Mouse (Mus musculus): ENCODE data around the gene Opn4.
A peak's percentile ranks its signal among the peaks of the same experiment; 100 is the strongest.

Gene Opn4

DNA sequence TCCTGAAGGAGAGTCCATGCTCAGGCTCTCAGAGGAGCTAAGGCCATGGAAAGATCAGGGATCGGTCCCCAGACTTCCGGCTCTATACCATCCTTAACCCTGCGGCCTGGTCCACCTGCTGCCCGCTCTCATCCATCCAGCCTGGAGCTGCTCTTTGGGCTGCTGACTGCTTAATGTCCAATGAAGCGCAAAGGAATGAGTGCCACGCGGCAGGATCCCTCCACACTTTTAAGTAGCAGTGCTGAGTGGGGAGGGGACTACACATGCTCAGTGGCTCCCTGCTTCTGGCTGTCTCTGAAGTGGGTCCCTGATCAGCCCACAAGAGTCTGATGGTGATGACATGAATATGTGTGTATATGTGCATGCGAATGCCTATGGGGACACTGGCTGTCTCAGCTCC, at the start of gene Opn4:
Gene Opn4 (minus strand): TSS at position 202 of the 400 bp plus-strand sequence.
- no peak for DNase-seq (ENCODE audit: low read depth, low spot score)

DNA sequence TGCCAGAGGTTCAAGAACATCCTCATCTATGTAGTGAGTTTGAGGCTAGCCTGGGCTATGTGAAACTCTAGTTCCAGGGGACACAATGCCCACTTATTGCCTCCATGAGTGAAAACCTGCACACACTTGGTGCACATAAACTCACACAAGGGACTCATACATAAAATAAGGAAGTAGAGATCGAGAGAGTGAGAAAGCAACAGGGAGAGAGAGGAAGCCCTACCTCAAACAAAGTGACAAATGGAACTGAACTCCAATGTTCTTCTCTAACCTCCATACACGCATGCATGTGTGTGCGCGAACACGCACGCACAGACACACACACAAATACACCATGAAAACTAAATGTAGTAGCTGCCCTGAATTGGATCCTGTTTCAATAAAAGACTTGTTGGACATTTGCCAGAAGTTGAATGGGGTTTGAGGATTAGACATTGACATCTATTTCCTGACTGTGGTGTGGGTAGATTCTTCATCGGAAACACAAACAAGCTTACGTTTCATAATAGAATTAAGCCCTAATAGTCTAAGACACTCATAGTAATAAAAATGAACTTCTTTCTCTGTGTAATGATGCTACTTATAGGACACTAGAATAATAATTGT, 48.0 kb upstream of the Opn4 start:
- no peak for DNase-seq (ENCODE audit: low read depth, low spot score)

DNA sequence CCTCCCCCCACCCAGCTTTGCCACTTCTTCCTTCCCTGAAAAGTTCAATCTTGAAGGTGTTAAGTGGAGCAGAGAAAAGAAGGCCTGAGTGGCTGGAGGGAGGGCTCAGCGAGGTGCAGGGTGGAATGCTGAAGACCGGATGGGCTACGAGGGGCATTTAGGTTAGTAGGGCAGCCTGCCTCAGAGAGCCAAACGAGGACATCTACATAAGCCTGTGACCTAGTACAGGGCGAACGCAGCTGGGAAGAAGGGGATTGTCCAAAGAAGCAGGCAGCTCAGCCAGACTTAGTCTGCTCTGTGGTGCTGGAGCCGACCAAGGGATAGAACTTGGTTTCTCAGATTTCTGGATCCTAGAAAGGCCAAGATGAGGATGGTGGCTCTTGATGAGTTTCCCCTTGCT, 44.2 kb upstream of the Opn4 start:
- no peak for DNase-seq (ENCODE audit: low read depth, low spot score)

DNA sequence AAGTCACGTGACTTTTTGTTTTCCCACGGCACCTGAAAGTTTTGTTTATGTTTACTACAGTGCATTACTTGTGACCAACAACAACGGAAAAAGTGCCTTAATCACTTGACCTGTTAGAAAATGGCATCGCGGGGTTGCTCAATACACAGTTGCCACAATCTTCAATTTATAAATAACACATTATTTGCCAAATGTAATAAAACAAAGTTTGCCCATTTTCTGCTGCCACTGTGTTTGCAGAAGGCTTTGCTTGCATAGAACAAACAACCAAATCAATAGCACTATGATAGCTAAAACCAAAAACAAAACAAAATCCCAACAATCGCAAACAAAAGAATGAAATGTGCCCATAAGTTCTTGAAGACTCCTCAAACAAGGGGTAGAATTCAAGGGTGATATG, 35.8 kb upstream of the Opn4 start:
- DNase-seq (ENCODE audit: low read depth, low spot score): no peak

DNA sequence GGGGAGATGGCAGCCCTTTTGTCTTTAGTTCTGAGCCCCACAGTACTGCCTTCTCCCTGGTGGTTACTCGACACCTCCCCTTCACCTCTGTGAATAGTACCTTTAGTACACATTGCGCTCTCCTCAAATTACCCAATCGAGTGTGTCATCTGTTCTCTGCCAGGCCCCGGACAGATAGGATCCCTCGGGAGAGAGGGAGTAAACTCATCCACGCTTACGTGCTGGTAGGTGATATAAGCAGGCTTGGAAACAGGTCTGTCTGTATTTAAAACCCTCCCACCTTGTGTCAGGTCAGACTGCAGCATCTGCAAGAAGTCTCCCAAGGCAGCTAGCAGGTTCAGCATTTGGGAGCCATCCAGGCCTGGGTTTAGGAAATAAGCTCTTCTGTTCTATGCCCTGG, 35.2 kb upstream of the Opn4 start:
- DNase-seq (ENCODE audit: low read depth, low spot score): no peak

DNA sequence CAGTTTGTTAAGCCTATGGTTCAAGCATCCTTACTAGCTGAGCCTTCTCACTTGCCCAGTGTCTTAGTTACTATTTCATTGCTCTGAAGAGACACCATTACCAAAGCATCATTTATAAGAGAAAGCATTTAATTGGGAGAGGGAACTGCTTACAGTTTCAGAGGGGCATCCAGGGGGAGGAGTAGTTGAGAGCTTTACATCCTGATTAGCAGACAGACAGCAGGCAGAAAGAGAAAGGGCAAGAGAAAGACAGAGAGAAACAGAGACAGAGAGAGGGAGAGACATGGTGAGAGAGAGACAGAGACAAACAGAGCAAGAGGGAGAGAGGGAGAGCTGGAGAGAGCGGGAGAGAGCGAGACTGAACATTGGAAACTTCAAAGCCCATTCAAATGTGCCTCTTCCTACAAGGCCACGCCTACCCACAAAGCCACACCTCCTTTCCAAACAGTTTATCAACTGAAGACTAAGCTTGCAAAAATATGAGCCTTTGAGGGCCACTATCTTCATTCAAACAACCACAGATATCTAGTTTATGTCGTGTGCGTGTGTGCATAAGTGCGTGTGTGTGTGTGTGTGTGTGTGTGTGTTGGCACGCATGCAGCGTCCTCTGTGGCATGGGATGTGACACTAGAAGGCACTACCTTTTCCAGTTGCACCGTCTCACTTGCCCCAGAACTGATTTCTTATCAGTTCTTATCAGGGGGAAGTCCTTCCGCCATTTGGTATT, 32.9 kb upstream of the Opn4 start:
- DNase-seq (ENCODE audit: low read depth, low spot score): no peak

DNA sequence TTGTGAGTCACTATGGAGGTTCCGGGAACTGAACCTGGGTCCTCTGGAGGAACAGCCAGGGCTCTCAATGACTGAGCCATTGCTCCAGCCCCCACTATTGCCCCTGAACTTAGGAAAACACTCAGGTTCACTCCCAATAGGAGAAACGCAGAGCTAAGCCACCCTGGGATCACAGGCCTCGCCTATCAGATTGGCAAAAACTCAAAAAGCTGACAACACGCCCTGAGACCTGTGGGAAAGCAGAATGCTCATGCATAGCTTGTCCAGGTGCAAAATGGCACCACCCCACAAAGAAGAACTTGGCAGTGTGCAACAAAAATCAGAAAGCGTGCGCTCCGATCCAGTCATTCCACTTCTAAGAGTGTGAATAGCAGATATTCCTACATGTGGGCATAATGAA, 26.9 kb upstream of the Opn4 start:
- DNase-seq (ENCODE audit: low read depth, low spot score): no peak

DNA sequence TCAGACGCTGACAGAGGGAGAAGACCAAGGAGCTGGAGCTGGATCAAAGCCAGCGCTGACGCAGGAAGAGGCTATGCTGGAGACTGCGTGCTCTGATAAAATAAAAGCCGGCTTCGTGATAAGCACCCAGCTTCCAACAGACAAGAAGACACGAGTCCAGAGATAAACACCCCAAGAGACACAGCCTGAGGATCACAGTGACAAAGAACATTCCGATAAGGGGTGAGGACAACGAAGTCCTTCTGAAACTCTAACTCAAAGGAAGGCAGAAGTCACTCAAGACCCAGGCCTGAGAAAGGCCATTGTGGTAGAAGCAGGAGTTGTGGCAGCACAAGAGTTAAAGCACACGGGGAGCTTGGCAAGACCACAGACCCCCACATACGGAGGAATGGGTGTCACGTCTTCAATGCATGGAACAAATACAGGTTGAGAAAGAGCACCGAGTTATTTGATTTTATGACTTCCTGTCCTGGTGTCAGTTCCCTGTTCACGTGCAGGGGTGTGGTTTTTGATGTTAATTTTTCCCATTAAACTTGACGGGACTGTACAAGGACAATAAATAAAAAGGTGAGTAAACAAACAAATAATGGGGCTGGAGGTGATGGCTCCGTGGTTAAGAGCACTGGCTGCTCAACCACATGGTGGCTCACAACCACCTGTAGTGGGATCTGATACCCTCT, 23.7 kb upstream of the Opn4 start:
- DNase-seq (ENCODE audit: low read depth, low spot score): no peak

DNA sequence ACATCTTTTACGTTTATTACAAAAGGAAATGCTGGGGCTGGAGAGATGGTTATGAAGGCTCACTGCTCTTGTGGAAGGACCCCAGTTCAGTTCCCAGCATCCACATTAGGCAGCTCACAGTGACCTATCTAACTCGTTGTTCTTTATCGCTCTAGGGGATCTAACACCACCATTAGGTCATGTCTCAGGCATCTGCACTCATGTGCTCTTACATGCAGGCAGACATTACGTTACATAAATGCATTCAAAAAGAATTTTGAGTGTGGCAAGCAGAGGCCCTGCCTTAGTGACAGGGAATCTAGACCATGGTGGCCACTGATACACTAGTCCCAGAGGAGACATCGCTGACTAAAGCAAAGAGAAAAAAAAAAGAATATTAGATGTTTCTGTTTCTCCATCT, 23.1 kb upstream of the Opn4 start:
- no peak for DNase-seq (ENCODE audit: low read depth, low spot score)

DNA sequence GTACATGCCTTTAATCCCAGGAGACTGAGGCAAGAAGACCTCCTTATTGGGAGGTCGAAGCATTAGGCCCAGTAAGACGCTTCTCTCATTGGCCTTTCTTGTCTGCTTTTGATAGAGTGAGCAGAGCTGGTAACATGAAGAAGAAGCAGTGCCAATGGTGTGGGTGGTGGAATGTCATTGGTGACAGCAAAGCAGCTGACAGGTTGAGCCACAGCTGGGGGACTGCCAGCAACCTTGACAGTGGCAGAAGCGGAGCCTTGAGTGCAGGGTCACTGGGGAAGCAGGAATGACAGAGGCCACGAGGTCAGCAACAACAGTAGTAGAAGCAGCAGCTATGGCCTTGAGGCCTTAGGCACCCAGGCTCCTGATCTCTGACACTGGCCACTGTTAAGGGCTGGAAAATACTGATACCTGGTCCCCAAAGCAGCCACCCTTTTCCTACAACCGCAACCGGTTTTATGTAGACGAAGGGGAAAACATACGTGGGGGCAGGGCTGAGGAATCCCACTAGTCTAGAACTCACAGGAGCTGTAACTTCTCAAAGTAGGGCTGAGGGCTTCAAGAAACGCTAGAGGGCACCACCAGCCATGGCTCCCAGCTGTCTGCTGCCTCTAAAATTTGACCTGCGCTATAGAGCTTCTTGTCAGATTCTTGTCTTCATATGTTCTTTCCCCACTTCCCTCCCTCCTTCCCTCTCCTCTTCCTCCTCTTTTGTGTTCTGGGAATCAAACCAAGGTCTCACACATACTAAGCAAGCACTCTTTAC, 20.9 kb upstream of the Opn4 start:
- peak; percentile 26 for DNase-seq (ENCODE audit: low read depth, low spot score)

DNA sequence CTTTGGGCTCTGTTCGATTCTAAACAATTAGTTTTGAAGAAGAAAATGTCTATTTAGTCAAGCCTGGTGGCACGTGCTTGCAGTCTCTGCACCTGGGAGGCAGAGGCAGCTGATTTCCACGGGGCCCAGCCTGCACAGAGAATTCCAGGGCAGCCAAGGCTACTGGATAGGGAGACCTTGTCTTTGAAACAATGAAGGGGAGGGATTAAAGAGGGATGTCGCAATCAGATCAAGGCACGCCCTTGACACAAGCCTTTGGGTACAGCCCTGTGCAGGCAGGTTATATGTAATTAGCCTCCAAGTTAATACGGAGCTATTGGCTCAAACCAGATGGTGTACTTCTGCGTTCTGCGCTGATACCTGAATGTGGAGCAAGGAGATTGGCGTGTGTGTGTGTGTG, 18.9 kb upstream of the Opn4 start:
- DNase-seq (ENCODE audit: low read depth, low spot score): no peak

DNA sequence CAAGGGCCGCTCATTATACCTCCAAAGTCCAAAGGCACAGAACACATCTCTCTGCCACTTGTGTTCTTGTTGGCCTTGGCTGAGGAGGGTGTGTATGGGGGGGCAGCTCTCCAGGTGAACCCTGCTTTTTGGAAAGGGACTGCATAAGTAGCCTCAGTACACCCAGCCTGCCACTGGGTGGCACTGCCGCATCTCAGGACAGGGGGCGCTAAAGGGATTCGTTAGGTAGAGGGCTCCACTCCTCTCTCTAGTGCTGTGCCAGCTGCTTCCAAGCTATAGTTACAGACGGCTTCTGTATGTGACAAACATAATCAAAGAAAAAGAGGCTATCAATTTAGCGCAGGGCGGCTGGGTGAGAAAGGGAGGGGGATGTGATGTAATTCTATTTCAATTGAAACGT, 16.9 kb upstream of the Opn4 start:
- peak; percentile 77 for DNase-seq (ENCODE audit: low read depth, low spot score)

DNA sequence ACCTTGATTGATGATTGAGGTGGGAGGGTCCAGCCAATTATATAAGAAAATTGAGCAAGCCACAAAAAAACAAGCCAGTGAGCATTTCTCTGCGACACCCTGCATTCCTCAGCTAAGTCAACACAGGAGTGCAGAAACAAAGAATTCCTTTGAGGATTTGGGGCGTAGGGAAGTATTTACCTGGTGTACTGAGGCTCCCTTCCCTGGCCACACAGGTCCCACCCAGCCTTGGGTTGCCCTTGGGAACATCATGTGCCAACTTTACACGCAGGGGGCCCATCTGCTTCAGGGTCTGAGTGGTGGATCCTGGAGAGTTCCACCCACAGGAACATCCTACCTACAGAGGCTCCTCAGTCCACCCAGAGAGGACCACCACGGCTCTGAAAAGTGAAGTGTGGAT, 15.7 kb upstream of the Opn4 start:
- no peak for DNase-seq (ENCODE audit: low read depth, low spot score)

DNA sequence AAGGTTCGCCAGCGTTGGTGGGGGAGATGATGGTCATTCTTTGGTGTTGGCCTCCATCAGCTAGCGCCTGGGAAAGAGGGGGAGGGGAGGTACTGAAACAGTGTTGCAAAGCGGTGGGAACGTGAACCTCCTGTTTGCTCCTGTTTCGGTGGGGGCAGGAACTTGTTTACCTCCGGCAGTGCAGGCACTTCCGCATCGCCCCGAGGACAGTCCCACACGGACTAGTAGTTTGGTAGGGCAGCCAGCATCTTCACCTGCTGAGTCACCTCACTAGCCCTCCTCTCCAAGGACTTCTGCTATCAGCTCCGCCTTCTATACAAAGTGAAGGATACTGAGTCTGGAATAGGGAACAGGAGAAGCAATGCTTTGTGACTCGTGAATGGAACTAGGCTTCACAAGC, 15.1 kb upstream of the Opn4 start:
- no peak for DNase-seq (ENCODE audit: low read depth, low spot score)

DNA sequence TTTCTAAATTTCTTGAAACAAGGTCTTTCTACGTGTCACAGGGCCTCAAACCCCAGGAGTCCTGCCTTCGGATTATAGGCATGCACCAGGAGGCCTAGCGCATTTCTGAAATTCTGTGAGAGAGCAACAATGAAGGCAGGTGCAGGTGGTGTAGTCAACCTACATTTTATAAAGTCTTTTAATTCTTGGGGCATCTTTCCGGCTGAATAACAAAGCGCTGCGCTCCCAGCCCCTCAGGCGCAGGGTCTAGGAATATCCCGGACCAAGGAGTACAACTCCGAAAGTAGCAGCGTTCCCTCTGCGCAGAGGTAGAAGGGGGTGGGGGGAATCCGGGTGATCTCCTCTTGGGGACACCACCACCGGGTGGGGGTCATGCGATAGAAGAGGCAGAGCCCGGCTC, 14.6 kb upstream of the Opn4 start:
- DNase-seq (ENCODE audit: low read depth, low spot score): no peak

DNA sequence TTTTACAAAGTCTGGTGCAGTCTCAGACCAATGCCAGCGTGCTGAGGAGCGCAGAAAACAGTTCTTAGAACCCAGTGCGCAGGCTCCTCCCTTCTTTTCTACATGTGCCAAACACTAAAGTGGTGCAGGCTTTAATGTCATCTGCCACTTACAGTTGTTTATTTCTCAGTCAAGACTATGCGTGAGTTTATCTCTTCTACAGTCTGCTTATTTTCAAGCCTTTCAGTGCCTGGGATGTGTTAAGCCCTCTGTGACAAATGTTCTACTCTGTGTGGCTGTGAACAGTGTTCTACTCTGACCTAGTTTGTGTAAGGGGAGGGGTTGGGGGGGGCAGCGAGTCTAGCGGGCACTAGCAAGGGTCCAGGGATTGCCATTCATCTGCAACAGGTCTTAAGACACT, 13.6 kb upstream of the Opn4 start:
- DNase-seq (ENCODE audit: low read depth, low spot score): no peak

DNA sequence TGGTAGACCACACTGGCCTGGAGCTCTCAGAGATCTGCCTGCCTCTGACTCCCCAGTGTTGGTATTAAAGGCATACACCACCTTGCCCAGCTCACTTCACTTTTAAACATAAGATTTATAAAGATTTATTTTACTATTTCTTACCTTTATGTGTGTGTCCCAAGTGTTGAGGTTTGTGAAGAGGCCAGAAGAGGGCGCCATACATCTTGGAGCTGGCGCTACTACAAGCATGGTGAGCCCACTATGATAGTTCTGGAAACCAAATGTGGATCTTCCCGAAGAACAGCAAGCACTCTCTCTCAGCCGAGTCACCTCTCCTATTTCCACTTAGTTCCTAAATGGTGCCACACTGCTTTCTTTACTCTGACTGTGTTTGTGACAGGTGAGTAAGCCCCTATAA, 12.3 kb upstream of the Opn4 start:
- DNase-seq (ENCODE audit: low read depth, low spot score): no peak

DNA sequence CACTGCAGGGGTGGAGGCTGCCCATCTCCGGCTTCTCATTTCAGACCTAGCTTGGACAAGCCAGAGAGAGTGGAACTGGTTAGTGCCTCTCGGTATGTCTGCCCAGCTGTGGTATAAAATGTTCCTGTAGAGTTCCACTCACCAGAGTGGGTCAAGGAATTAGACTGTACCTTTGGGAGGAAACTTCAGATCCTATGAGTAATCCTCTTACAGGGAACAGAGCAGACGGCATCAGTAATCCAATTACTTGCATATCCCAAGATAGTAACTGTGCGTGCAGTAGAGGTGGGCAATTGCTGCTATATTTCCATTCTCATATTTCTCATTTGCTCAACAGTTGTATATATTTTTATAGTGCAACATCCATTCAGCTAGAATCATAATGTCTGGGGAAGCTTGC, 11.6 kb upstream of the Opn4 start:
- no peak for DNase-seq (ENCODE audit: low read depth, low spot score)

DNA sequence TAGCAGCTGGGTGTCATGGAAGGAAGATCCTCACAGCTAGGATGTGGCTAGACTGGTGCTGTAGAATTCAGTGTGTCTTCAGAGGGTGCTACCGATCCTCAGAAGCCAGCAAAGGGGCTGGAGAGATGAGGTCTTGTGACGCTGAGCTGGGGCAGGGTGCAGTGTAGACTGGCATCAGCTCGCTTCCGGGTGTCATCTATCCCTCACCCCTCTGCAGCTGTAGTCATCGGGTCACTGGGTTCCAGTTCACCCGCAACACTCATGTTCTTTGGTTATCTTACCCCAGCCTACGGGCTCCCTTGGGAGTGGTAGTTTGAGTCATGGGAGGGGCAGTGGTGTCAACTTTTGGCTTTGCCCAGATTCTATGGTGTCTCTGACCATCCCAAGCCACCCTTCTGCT, 2.0 kb upstream of the Opn4 start:
- no peak for DNase-seq (ENCODE audit: low read depth, low spot score)

DNA sequence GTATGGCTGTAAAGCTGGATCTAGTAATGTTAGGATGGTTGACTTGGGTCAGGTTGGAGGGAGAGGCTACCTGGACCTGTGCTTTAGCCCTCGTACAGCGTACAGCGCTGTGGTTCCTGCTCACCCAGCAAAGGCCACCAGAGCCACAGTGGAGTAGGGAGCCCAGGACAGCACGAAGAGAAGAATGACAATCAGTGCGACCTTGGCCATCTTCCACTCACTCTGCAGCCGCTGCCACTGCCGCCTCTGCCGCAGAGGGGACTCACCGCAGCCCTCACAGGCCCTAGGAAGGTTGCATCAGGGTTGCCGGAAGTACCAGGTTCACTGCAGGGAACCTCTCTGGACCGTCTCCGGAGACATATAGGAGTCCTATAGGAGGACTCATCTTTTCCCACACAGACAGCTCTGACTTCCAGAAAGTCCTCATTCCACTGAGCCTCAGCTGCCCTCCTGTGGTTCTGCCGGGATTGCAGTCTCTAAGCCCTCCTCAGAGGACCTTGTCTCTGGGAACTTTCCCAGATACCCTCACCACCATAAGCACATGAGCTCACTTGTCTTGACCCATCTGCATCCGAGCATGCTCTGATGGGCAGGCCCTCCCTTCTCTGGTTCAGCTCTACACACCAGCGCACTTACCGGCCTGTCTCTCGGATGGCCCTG, 4.2 kb downstream of the Opn4 start:
- no peak for DNase-seq (ENCODE audit: low read depth, low spot score)

DNA sequence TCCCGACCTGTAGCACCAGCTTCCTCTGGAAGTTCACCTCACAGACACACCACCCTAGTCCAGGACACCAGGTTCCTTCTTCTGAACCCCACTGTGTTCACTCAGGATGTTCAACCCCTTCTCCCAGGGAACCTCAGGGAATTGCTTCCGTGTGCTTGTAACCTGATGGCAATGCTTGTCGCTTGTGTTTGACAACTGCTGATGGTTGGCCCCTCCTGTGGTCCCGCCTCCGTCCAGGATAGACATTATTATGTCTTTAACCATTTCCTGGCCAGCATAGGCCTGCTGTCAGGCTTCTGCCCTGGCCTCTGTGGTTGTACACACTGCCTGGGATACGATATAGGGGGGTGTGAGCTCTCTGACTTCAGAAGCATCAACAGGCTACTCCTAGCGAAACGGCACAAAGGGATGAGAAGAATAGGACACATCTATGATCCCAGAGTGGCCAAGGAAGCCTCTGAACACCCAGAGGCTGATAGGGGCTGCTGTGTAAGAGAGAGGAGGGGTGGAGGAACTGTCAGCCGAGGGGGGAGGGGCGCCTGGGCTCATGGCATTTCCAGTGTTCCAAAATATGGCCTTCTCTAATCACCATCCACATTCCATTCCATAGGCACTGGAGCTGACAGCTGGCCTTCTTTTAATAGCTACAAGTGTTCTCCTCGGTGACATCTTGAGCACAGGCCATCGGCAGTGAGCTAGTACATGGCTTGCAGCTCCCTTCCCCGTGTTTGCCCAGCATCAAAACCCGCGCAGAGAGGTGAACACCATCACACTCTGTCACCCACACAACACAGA, 8.0 kb downstream of the Opn4 start:
- no peak for DNase-seq (ENCODE audit: low read depth, low spot score)

Data from embryo, embryonic 11.5 days (tissue).